ENCODE assay signal across 8 mouse cellular contexts in the genomic region with DNA sequence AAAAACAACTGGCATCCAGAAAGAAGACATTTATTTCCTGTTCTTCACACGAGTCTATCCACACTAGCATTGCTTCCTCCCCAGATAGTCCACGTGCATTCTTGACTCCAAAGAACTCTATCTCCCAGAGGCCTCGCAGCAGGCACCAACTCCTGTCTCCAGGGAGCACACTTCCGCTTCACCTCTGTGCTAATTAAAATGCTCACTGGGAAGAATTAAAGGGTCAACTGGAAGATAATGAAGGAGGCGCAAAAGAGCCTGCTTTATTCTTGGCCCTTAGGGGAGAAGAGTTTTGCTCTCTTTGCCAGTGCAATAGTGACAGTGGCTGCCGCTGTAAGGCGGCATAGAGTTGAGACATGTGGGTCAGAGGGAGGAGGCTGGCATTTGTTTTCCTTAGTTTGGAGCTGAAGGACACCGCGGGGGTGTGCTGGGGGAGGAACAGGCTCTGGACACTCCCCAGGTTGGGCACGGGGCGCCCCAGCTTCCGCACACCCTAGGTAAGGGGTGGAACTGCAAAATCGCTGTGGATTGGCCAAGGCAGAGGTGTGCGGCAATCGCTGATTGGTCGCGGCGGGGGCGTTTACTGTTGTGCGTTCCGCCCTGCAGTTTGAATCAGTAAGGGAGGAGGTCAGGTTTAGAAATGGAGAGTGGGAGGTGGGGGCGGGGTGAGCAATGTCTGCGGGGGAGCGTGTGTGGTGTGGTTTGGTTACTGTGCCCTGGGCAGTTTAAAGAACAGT. TPM values are rescaled to one million over a fixed set of nuclear protein-coding genes. Genes with fewer than 3 reads are reported as not detected.
DNase-seq lines count a peak whose midpoint lies in the region; ATAC-seq lines count a peak whose summit lies in the region.

No protein-coding gene starts in this region.

- peaks cover 32% of the 10 kb centered on the region for H3K4me1 ChIP-seq in hindbrain, embryonic 15.5 days (replicated peaks)

- H3K4me3 ChIP-seq in hindbrain, embryonic 15.5 days: peak overlapping the region; percentile 53

- H3K36me3 ChIP-seq in hindbrain, embryonic 15.5 days: no peaks in the 10 kb centered on the region

- H3K4me2 ChIP-seq in hindbrain, embryonic 15.5 days: peak overlapping the region; percentile 95

- peak overlapping the region; percentile 51 for H3K9ac ChIP-seq in hindbrain, embryonic 15.5 days

- H3K9me3 ChIP-seq in hindbrain, embryonic 15.5 days: no peaks in the 10 kb centered on the region

- under 1% methylated on average over 23 of the region's 24 CpGs for WGBS in hindbrain, embryonic 15.5 days

- peak; percentile 93 for DNase-seq in gastrocnemius, adult 18-20 months (ENCODE audit: low spot score)
- peak; percentile 76 for DNase-seq in left cerebral cortex, adult 11 months (ENCODE audit: low spot score)
- DNase-seq in lung, postnatal 36 days: peak; percentile 98
- DNase-seq in retina, embryonic 14.5 days (ENCODE audit: low spot score): peak; percentile 90
- peak; percentile 92 for DNase-seq in thymus, postnatal 4 days

- ATAC-seq in activated CD4-positive, CD25-positive, alpha-beta regulatory T cell, adult 4 months: peak; percentile 97
- ATAC-seq in common myeloid progenitor, adult 5-6 weeks (replicated peaks; ENCODE audit: low read depth, poor library complexity, severe bottlenecking): peak; percentile 83
- peak; percentile 94 for ATAC-seq in hindbrain, embryonic 15.5 days (ENCODE audit: low FRiP score, low read depth)

- 0 out of 2 replicates have a peak, but pooled peaks cover 4% of the 10 kb centered on the region for H3K27me3 ChIP-seq in hindbrain, embryonic 15.5 days

- peak overlapping the region; percentile 88 for H3K27ac ChIP-seq in hindbrain, embryonic 15.5 days (replicated peaks)

RNA-seq across cellular contexts. Expression of a gene that starts 2.0 kb away (rescaled TPM):
- 10 to 100 TPM; 40.9 to 56.9 TPM for polyA plus RNA-seq in activated CD4-positive, CD25-positive, alpha-beta regulatory T cell, adult 4 months (2017; shearing (Covaris generic))
- 26.6 and 39.0 TPM in 2 replicates for total RNA-seq in common myeloid progenitor, adult 5-6 weeks (2017)
- 10 to 100 TPM; 95.0 to 98.1 TPM for total RNA-seq in gastrocnemius, adult 18-20 months (2021)
- polyA plus RNA-seq in hindbrain, embryonic 15.5 days (2015; fragmentation: Nextera tagmentation; extraction: Ambion mirVana): 22.2 and 22.7 TPM in 2 replicates

RNA-seq across cellular contexts. Expression of a gene that starts 13.3 kb away (rescaled TPM):
- not detected for polyA plus RNA-seq in activated CD4-positive, CD25-positive, alpha-beta regulatory T cell, adult 4 months (2017; shearing (Covaris generic))
- not detected in 2 replicates for total RNA-seq in common myeloid progenitor, adult 5-6 weeks (2017)
- 1 to 10 TPM in 1 of 2 experiments, under 1 TPM in 1; 0.91 to 1.9 TPM for total RNA-seq in gastrocnemius, adult 18-20 months (2021)
- 0.18 and 0.26 TPM in 2 replicates for polyA plus RNA-seq in hindbrain, embryonic 15.5 days (2015; fragmentation: Nextera tagmentation; extraction: Ambion mirVana)

RNA-seq across cellular contexts. Expression of a gene that starts 41.8 kb away (rescaled TPM):
- polyA plus RNA-seq in activated CD4-positive, CD25-positive, alpha-beta regulatory T cell, adult 4 months (2017; shearing (Covaris generic)): under 1 TPM in 1 of 2 experiments, not detected in 1; 0.79 TPM
- not detected in 2 replicates for total RNA-seq in common myeloid progenitor, adult 5-6 weeks (2017)
- total RNA-seq in gastrocnemius, adult 18-20 months (2021): 1 to 10 TPM; 5.2 to 5.3 TPM
- 2.5 and 3.3 TPM in 2 replicates for polyA plus RNA-seq in hindbrain, embryonic 15.5 days (2015; fragmentation: Nextera tagmentation; extraction: Ambion mirVana)

RNA-seq across cellular contexts. Expression of a gene that starts 41.9 kb away (rescaled TPM):
- 10 to 100 TPM; 27.5 to 33.4 TPM for polyA plus RNA-seq in activated CD4-positive, CD25-positive, alpha-beta regulatory T cell, adult 4 months (2017; shearing (Covaris generic))
- 122 and 193 TPM in 2 replicates for total RNA-seq in common myeloid progenitor, adult 5-6 weeks (2017)
- total RNA-seq in gastrocnemius, adult 18-20 months (2021): 10 to 100 TPM; 28.6 to 63.5 TPM
- 13.8 and 14.4 TPM in 2 replicates for polyA plus RNA-seq in hindbrain, embryonic 15.5 days (2015; fragmentation: Nextera tagmentation; extraction: Ambion mirVana)

RNA-seq across cellular contexts. Expression of a gene that starts 47.3 kb away (rescaled TPM):
- not detected for polyA plus RNA-seq in activated CD4-positive, CD25-positive, alpha-beta regulatory T cell, adult 4 months (2017; shearing (Covaris generic))
- not detected in 2 replicates for total RNA-seq in common myeloid progenitor, adult 5-6 weeks (2017)
- not detected for total RNA-seq in gastrocnemius, adult 18-20 months (2021)
- polyA plus RNA-seq in hindbrain, embryonic 15.5 days (2015; fragmentation: Nextera tagmentation; extraction: Ambion mirVana): not detected in 2 replicates

Comparison
In these comparisons a context has a peak if more than half of its experiments do, and no peak if none do; other contexts are left out.
1. Peak in every context shown above with its lines: DNase-seq, ATAC-seq, H3K4me3 ChIP-seq and H3K27ac ChIP-seq.